Mouse (Mus musculus): ENCODE results near the gene Lenep. TPM values are rescaled to one million over a fixed set of nuclear protein-coding genes. Genes with fewer than 3 reads are reported as not detected.
"Not testable (repeated sequence)": the region's sequence is repeated elsewhere in the genome, so short reads cannot be mapped to it uniquely, and the experiment has no call there.

Lenep gene
- polyA plus RNA-seq, 1 experiment from 2014 or later = not detected

DNA sequence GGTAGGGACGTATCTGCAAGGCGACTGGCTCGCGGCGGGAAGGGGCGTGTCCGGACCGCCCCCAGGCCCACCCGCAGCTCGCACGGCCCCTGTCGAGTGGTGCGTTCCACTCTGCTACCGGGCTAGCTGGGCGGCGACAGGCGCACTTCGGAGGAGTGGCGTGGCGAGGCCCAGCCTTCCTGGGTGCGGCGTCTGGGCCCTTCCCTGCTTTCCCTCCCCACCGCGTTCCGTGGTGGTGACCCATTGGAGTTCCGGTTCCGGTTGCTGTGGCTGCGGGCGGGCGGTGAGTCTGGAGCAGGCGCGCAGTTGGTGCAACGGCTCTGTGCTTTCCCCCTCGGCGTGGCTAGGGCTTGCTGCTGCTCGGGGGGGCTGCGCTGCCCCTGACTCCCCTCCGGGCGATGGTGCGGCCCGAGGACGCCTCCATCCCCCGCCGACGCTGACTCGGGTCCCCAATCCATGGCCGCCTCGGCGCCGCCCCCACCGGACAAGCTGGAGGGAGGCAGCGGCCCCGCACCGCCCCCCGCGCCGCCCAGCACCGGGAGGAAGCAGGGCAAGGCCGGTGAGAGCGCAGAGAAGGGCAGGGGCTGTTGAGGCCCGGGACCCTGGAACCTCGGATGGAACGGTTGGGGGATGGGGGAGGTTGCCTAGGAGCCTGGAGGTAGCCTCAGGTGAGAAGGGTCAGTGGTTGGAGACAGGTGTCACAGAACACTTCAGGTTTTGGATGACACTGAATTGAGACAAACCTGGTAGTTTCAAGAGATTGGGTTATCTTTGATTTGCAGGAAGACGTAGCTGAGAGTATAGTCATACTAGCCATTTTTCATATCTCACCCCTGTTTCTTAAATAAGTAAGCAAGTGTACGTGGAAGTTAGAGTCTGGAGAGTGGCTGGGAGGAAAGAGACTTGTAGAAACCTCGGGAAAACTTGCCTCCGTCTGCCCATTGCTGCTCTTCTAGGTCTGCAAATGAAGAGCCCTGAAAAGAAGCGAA lies 27.9 kb upstream of the Lenep start, which contains the start of gene Pygo2:
Pygo2 (plus strand) TSS at position 44 of the 989 bp plus-strand sequence.
- H3K36me3 ChIP-seq = peaks cover 59% of the 10 kb centered on the region
- H3K4me3 ChIP-seq (replicated peaks) = peak within 1 kb of the TSS; percentile 64
- H3K27ac ChIP-seq = peak within 1 kb of the TSS; percentile 85
- peak within 1 kb of the TSS; percentile 85 for H3K9ac ChIP-seq (replicated peaks)
- H3K27me3 ChIP-seq = no peaks in the 10 kb centered on the region
- H3K4me1 ChIP-seq (replicated peaks) = peaks cover 10% of the 10 kb centered on the region
- H3K9me3 ChIP-seq = no peaks in the 10 kb centered on the region
- ATAC-seq (ENCODE audit: insufficient number of reproducible peaks, insufficient read depth, low FRiP score, low TSS enrichment, low read depth) = peak; percentile 97
- WGBS = 2% methylated on average over 68 of the region's 68 CpGs
- H3K4me2 ChIP-seq = peak within 1 kb of the TSS; percentile 75

DNA sequence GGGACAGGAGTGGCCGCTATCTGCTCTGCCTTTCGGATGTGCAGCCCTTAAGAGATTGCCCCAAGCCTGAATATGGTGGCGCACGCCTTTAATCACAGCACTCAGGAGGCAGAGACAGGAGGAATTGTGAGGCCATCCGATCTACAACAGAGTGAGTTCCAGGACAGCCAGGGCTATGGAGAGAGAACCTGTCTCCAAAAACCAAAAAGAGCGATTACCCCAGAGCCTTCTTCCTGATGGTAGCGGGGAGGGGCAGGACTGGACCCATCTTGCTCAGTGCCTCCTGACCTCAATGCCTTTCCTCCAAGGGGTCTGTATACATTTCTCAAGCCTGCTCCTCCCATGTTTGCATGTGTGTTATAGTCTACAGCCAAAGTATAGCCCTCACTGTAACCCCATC lies 26.4 kb upstream of the Lenep start:
- not testable (repeated sequence) for ATAC-seq (ENCODE audit: insufficient number of reproducible peaks, insufficient read depth, low FRiP score, low TSS enrichment, low read depth); H3K4me2 ChIP-seq; H3K9me3 ChIP-seq; H3K4me3 ChIP-seq (replicated peaks); H3K9ac ChIP-seq (replicated peaks); H3K27ac ChIP-seq; H3K27me3 ChIP-seq
- peaks cover 10% of the 10 kb centered on the region for H3K4me1 ChIP-seq (replicated peaks)
- 92% methylated on average over 7 of the region's 7 CpGs for WGBS
- peaks cover 66% of the 10 kb centered on the region for H3K36me3 ChIP-seq

DNA sequence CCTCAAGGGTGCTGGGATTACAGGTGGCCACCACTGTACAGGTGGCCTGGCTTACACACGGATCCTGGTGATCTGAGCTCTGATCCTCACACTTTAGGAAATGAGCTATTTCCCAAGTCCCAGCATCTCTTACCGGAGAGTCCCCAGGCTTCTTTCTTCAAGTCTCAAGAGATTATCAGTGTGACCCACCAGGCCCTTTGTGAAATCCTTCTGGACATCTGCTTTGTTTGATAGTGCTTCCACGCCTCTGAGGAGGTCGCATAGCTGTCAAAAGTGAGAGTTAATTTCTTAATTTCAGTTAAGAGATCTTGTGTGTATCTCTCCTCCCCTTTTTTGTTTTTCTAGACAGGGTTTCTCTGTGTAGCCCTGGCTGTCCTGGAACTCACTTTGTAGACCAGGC lies 23.3 kb upstream of the Lenep start:
- no peaks in the 10 kb centered on the region for H3K9me3 ChIP-seq
- no peak overlapping the region for H3K4me2 ChIP-seq
- ATAC-seq (ENCODE audit: insufficient number of reproducible peaks, insufficient read depth, low FRiP score, low TSS enrichment, low read depth) = no peak
- no peaks in the 10 kb centered on the region for H3K27me3 ChIP-seq
- no peak overlapping the region for H3K4me3 ChIP-seq (replicated peaks)
- H3K4me1 ChIP-seq (replicated peaks) = peaks cover 26% of the 10 kb centered on the region
- no peak overlapping the region for H3K9ac ChIP-seq (replicated peaks)
- no peak overlapping the region for H3K27ac ChIP-seq
- 91% methylated on average over 4 of the region's 4 CpGs for whole genome bisulfite sequencing
- peaks cover 57% of the 10 kb centered on the region for H3K36me3 ChIP-seq

DNA sequence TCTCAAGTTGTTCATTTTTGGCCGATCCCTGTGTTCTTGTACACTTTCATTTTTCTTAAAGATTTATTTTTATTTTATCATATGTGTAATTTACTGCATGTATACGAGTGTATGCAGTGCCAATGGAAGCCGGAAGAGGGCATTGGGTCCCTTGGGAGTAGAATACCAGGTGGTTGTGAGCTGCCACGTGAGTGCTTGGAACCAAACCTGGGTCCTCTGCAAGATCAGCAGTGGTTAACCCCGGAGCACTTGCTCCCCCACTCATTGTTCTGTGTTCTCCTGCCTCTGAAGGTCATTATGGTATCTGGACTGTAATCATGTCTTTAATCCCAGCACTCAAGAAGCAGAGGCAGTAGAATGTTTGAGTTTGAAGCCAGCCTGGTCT lies 22.5 kb upstream of the Lenep start:
- Histone ChIP-seq H3K9ac (replicated peaks) (no peak overlapping the region), H3K27me3 (no peaks in the 10 kb centered on the region), H3K4me3 (replicated peaks) (no peak overlapping the region), H3K4me1 (replicated peaks) (peaks cover 31% of the 10 kb centered on the region), H3K9me3 (no peaks in the 10 kb centered on the region), H3K27ac (no peak overlapping the region), H3K36me3 (peaks cover 57% of the 10 kb centered on the region), H3K4me2 (no peak overlapping the region)
- ATAC-seq (ENCODE audit: insufficient number of reproducible peaks, insufficient read depth, low FRiP score, low TSS enrichment, low read depth) = no peak
- 90% methylated on average over 5 of the region's 5 CpGs for WGBS

DNA sequence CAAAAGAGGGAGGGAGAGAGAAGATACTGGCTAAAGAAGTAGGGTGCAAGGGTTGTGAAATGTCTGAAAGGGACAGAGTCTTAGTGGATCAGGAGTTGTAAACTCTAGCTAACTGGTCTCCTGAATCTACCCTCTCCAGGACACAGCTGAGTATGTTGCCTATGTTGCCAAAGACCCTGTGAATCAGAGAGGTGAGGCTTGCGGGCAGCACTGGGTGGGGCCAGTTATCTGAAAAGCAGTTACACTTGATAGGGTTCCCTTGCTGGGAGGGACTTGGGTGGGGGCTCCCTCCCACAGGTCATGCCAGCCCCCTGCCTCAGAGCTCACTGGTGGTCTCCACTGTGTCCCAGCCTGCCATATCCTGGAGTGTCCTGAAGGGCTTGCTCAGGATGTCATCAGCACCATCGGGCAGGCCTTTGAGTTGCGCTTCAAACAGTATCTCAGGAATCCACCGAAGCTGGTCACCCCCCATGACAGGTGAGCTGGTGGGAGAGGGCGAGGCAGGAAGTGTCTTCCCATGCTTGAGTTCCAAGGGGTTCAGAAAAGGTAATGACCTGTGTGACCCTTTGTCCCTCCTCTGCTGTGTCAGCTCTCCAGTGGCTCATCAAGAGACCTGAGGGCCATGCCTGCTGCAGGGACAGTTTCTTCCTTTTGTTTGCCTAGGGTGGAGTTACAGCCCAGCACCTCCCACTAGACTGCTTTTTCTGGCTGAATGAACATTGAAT lies 22.0 kb upstream of the Lenep start:
- no peak overlapping the region for H3K4me3 ChIP-seq (replicated peaks)
- WGBS = 94% methylated on average over 5 of the region's 5 CpGs
- H3K9me3 ChIP-seq = no peaks in the 10 kb centered on the region
- H3K27ac ChIP-seq = no peak overlapping the region
- no peak overlapping the region for H3K4me2 ChIP-seq
- ATAC-seq (ENCODE audit: insufficient number of reproducible peaks, insufficient read depth, low FRiP score, low TSS enrichment, low read depth) = no peak
- no peaks in the 10 kb centered on the region for H3K27me3 ChIP-seq
- H3K4me1 ChIP-seq (replicated peaks) = peaks cover 36% of the 10 kb centered on the region
- H3K36me3 ChIP-seq = peaks cover 57% of the 10 kb centered on the region
- H3K9ac ChIP-seq (replicated peaks) = no peak overlapping the region

DNA sequence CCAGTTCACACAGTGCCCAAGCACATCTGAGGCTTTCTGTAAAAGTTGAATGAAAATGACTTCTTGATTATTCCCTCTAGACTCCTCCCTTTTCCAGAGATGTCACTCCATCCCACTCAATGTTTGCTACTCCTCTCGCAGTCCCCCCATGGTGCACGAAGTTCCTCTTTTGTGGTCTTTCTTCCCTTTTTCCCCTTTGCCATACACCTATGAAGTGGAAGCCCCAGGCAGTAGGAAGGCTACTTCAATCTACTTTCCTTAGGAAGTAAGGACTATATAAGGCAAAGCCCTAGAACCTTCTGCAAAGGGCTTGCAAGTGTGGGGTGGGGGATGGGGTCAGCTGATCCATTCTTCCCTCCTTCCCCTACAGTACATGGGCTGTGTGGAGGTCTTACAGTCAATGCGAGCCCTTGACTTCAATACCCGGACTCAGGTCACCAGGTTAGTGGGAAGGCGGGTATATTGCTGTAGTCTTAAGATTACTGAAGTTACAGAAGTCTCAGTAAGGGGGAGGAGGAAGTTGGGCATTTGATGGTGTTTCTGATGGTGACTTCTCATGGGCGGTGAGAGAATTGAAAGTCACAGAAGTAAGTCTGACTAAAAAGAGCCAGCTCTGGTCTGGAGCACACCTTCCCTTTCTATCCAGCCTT lies 20.1 kb upstream of the Lenep start:
- H3K9ac ChIP-seq (replicated peaks) = peak overlapping the region; percentile 71
- 75% methylated on average over 6 of the region's 6 CpGs for WGBS

DNA sequence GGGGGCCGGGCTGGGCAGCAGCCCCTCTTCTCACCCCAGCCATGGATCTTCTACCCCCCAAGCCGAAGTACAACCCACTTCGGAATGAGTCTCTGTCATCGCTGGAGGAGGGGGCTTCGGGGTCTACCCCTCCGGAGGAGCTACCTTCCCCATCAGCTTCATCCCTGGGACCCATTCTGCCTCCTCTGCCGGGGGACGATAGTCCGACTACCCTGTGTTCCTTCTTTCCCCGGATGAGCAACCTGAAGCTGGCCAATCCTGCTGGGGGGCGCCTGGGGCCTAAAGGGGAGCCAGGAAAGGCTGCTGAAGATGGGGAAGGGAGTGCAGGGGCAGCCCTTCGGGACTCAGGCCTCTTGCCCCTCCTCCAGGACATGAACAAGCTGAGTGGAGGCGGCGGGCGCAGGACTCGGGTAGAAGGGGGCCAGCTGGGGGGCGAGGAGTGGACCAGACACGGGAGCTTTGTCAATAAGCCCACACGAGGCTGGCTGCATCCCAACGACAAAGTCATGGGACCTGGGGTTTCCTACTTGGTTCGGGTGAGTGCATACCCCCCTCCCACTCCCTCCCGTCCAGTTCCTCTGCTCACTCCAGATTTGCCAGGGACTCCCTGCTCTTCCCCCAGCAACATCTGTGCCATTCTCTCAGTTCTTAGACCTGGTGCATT lies 19.3 kb upstream of the Lenep start:
- Histone ChIP-seq H3K27ac (peak overlapping the region; percentile 86), H3K4me2 (peak overlapping the region; percentile 80), H3K36me3 (peaks cover 43% of the 10 kb centered on the region), H3K9me3 (no peaks in the 10 kb centered on the region), H3K4me1 (replicated peaks) (peaks cover 39% of the 10 kb centered on the region), H3K27me3 (no peaks in the 10 kb centered on the region), H3K4me3 (replicated peaks) (peak overlapping the region; percentile 44), H3K9ac (replicated peaks) (peak overlapping the region; percentile 71)
- WGBS = 8% methylated on average over 22 of the region's 22 CpGs
- ATAC-seq (ENCODE audit: insufficient number of reproducible peaks, insufficient read depth, low FRiP score, low TSS enrichment, low read depth) = no peak

More for the DNA sequence above, 20.1 kb upstream of the Lenep start:
- ATAC-seq (ENCODE audit: insufficient number of reproducible peaks, insufficient read depth, low FRiP score, low TSS enrichment, low read depth) = no peak
- peak overlapping the region; percentile 86; the same call in 1 of the 2 replicates for H3K27ac ChIP-seq
- peak overlapping the region; percentile 44 for H3K4me3 ChIP-seq (replicated peaks)
- peak overlapping the region; percentile 80 for H3K4me2 ChIP-seq
- H3K27me3 ChIP-seq = no peaks in the 10 kb centered on the region
- H3K36me3 ChIP-seq = peaks cover 51% of the 10 kb centered on the region
- H3K4me1 ChIP-seq (replicated peaks) = peaks cover 39% of the 10 kb centered on the region
- no peaks in the 10 kb centered on the region for H3K9me3 ChIP-seq

DNA sequence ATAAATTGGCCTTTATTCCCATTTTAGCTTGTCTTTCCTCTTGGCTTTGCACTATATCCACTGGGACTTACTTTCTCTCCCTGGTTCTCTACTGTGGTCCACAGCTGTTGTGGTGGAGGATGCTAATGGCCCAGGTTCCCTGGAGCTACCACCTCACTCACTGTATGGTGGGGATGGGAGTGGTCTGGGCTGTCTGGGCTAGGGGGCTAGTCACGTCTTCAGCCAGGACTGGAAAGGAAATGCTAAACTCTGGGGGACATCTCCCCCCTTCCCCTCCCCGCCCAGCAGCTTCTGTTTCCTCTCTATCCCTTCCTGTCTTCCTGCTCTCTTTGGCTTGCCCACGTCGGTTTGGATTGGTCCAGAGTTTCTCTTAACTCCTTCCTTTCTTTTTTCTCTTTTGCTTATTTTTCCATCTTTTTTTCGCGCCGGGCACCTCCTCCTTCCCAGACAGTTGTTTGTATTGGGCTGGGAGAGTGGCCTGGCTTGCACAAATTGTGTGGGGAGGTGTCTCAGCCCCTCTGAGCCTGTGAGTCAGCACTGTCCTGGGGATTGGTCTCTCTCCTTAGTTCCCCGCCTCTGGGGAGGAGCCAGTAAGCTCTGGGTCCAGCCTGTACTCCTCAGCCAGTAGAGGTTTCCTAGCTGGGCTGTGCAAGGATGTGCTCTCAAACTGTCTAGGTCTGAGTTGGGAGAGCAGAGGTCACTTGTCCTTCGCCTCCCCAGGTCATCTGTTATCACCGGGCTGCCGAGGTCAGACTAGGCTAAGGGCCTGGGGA lies 18.6 kb upstream of the Lenep start:
- H3K27ac ChIP-seq = peak overlapping the region; percentile 86
- peak overlapping the region; percentile 80 for H3K4me2 ChIP-seq
- peaks cover 47% of the 10 kb centered on the region for H3K4me1 ChIP-seq (replicated peaks)
- peaks cover 42% of the 10 kb centered on the region for H3K36me3 ChIP-seq
- peak overlapping the region; percentile 44 for H3K4me3 ChIP-seq (replicated peaks)
- 4% methylated on average over 11 of the region's 11 CpGs for WGBS
- peak overlapping the region; percentile 71 for H3K9ac ChIP-seq (replicated peaks)
- no peaks in the 10 kb centered on the region for H3K27me3 ChIP-seq
- peak; percentile 57 for ATAC-seq (ENCODE audit: insufficient number of reproducible peaks, insufficient read depth, low FRiP score, low TSS enrichment, low read depth)
- H3K9me3 ChIP-seq = no peaks in the 10 kb centered on the region

DNA sequence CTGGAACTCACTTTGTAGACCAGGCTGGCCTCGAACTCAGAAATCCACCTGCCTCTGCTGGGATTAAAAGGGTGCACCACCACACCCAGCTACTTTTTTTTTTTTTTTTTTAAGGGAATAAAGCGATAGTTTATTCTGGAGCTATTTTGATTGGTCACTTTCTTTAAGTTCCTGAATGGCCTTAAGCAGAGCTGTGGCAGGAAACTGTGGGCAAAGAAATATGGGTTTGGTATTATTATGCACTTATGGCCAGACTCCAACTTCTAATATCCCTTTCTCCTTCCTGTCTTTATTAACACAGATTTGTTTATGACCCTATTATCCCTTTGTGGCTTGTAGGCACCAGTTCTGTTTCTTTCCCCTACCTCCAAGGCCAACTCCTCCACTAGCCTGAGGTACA lies 17.8 kb upstream of the Lenep start:
- Histone ChIP-seq H3K9me3 (no peaks in the 10 kb centered on the region), H3K27ac (peak overlapping the region; percentile 86), H3K4me2 (peak overlapping the region; percentile 80), H3K4me1 (replicated peaks) (peaks cover 48% of the 10 kb centered on the region), H3K9ac (replicated peaks) (0 out of 2 replicates have a peak overlapping the region, but pooled peaks have one; percentile 42), H3K36me3 (peaks cover 43% of the 10 kb centered on the region), H3K4me3 (replicated peaks) (peak overlapping the region; percentile 44; the same call in 1 of the 2 replicates), H3K27me3 (no peaks in the 10 kb centered on the region)
- ATAC-seq (ENCODE audit: insufficient number of reproducible peaks, insufficient read depth, low FRiP score, low TSS enrichment, low read depth) = no peak
- WGBS = 51% methylated on average over 2 of the region's 2 CpGs

DNA sequence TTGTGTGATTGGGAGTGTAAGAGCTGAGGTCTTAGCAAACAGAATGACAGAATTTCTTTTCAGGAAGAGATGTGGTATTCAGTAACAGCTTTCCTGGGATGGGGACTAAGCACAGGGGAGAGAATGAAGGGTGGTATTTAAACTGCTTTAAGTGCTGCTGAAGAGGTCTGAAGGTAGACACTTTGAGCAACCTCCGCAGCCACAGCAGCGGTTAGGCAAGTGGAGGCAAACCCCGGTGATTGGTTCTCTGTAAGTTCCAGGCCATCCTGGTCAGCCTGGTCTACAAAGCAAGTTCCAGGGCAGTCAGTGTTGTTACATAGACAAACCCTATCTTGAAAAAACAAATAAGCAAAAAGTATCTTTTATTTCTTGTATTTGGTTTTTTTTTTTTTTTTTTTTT lies 17.4 kb upstream of the Lenep start:
- Histone ChIP-seq H3K4me2 (peak overlapping the region; percentile 80), H3K27ac (peak overlapping the region; percentile 97), H3K4me3 (replicated peaks) (peak overlapping the region; percentile 60), H3K9me3 (no peaks in the 10 kb centered on the region), H3K9ac (replicated peaks) (peak overlapping the region; percentile 62), H3K36me3 (peaks cover 43% of the 10 kb centered on the region), H3K4me1 (replicated peaks) (peaks cover 48% of the 10 kb centered on the region), H3K27me3 (no peaks in the 10 kb centered on the region)
- ATAC-seq (ENCODE audit: insufficient number of reproducible peaks, insufficient read depth, low FRiP score, low TSS enrichment, low read depth) = no peak
- 12% methylated on average over 3 of the region's 3 CpGs for WGBS

Data from limb, embryonic 12.5 days (tissue).